Mouse (Mus musculus) liver, adult 2 months (tissue): ENCODE results near the gene Arfgef2.

Source experiments
- CTCF ChIP-seq: fragments of 200-500 bp; IDR thresholded peaks from 2 replicates; pipeline ENCODE4 v1.5.1; 2011; ENCODE audit warnings: low read depth, low read length, control low read depth
- POLR2A ChIP-seq: fragments of 200-500 bp; IDR thresholded peaks from 2 replicates; pipeline ENCODE4 v1.6.1; 2011; ENCODE audit warnings: low read length, control low read depth; ENCODE audit not compliant: insufficient read depth; ENCODE audit errors: extremely low read depth

- no peak for TF ChIP-seq CTCF
- TF ChIP-seq POLR2A = no peak
These were observed 130.8 kb downstream of the Arfgef2 start for GRCm38 (mm10) chr2:166936166-166936565.
